Mouse (Mus musculus) Patski (cell line): Measurements from ENCODE around the gene Pcx. TPM values are rescaled to one million over a fixed set of nuclear protein-coding genes. Genes with fewer than 3 reads are reported as not detected.
A peak's percentile ranks its signal among the peaks of the same experiment; 100 is the strongest.

Experiments
- ATAC-seq: fragments of 100-300 bp; one replicate; pipeline ENCODE4 v1.8.0; 2021
- CTCF ChIA-PET: fragments of 350-600 bp; sonication (Branson Sonifier 250); formaldehyde crosslinking; loops from one replicate; lab custom pipeline; 2022; ENCODE audit warnings: inconsistent platforms; lab: Charles Lee
- POLR2A ChIA-PET: fragments of 350-600 bp; sonication (Branson Sonifier 250); formaldehyde crosslinking; loops from one replicate; lab custom pipeline; 2022; ENCODE audit warnings: antibody characterized with exemption, inconsistent platforms; lab: Charles Lee
- DNase-seq: peaks from one replicate; pipeline ENCODE4 v3.0.0-alpha.2; 2011; ENCODE audit warnings: low read depth, low spot score
- H3K27me3 ChIP-seq: fragments of 371-371 bp; one replicate; pipeline ENCODE4 v1.5.1; 2021
- CTCF ChIP-seq: fragments of 100-300 bp; IDR thresholded peaks from one replicate; pipeline ENCODE4 v1.5.1; 2021
- in situ Hi-C: fragments of 300-500 bp; cut with MboI; formaldehyde crosslinking; loops from 3 replicates; pipeline ENCODE4 v1.11.1; 2018; ENCODE audit warnings: low pct_unique_long_range_greater_than_20kb, mixed read lengths
- polyA plus RNA-seq: library from polyadenylated mRNA; unstranded; gene quantifications from one replicate; pipeline ENCODE4 v1.2.3, GENCODE M21; 2021

Gene Pcx
- polyA plus RNA-seq, 1 experiment from 2014 or later = 21.5 TPM

GRCm38 (mm10) chr19:4625179-4625828, 115.0 kb downstream of the Pcx start, which contains the start of gene Rce1:
Gene Rce1, minus strand, starts transcription at chr19:4625641.
- in situ Hi-C loops = loop anchor here (5.0 to 25.0 kb wide), 2 partner anchors 128 to 337 kb away; partner anchors contain the start of genes 2010003K11Rik and Mrpl11
- DNase-seq = no peak
- no peak for TF ChIP-seq CTCF
- POLR2A ChIA-PET = interaction anchor here (0.9 to 1.7 kb wide), 4 partner anchors 9 to 187 kb away, joined by 3 to 7 read pairs (median 4); partner anchors contain the start of gene Lrfn4
- H3K27me3 ChIP-seq = no peaks in the 10 kb centered on the region
- peak; percentile 51 for ATAC-seq
- CTCF ChIA-PET = interaction anchor here (1.2 to 1.6 kb wide), 4 partner anchors 9 to 222 kb away, joined by 3 to 4 read pairs (median 4); no protein-coding TSS in a partner anchor

GRCm38 (mm10) chr19:4625829-4626535, 115.7 kb downstream of the Pcx start:
- H3K27me3 ChIP-seq = no peaks in the 10 kb centered on the region
- no peak for DNase-seq
- POLR2A ChIA-PET = interaction anchor here (0.7 to 1.7 kb wide), 5 partner anchors 10 to 188 kb away, joined by 3 to 7 read pairs (median 5); partner anchors contain the start of genes Lrfn4 and Rbm4b
- ATAC-seq = peak; percentile 63
- TF ChIP-seq CTCF = no peak
- in situ Hi-C loops = loop anchor here (5.0 to 25.0 kb wide), 2 partner anchors 129 to 336 kb away; partner anchors contain the start of genes 2010003K11Rik and Mrpl11
- CTCF ChIA-PET = interaction anchor here (0.8 to 4.1 kb wide), 10 partner anchors 9 to 221 kb away, joined by 3 to 25 read pairs (median 4); no protein-coding TSS in a partner anchor

GRCm38 (mm10) chr19:4628819-4629218, 118.5 kb downstream of the Pcx start:
- in situ Hi-C loops = loop anchor here (5.0 to 25.0 kb wide), 2 partner anchors 132 to 333 kb away; partner anchors contain the start of genes 2010003K11Rik and Mrpl11
- DNase-seq (no peak), ATAC-seq (no peak)
- H3K27me3 ChIP-seq = no peaks in the 10 kb centered on the region
- CTCF ChIA-PET = interaction anchor here (1.2 to 4.1 kb wide), 6 partner anchors 115 to 310 kb away, joined by 3 to 25 read pairs (median 3); no protein-coding TSS in a partner anchor
- POLR2A ChIA-PET = no interaction called here
- TF ChIP-seq CTCF = no peak

- in situ Hi-C loops = loop anchor here (25.0 kb wide), 1 partner anchor 326 kb away; the partner anchor contains the start of gene Mrpl11
- DNase-seq (no peak), ATAC-seq (no peak)
- POLR2A ChIA-PET = interaction anchor here (1.0 kb wide), 1 partner anchor 108 kb away, joined by 4 read pairs; no protein-coding TSS in a partner anchor
- CTCF ChIA-PET = no interaction called here
- peaks cover 9% of the 10 kb centered on the region for H3K27me3 ChIP-seq
- peak; percentile 52 for TF ChIP-seq CTCF
Measured at GRCm38 (mm10) chr19:4635986-4636385, 125.7 kb downstream of the Pcx start.

GRCm38 (mm10) chr19:4644271-4644670, 134.0 kb downstream of the Pcx start:
- H3K27me3 ChIP-seq = peaks cover 10% of the 10 kb centered on the region
- POLR2A ChIA-PET = no interaction called here
- TF ChIP-seq CTCF = peak; percentile 88
- no peak for DNase-seq
- no peak for ATAC-seq
- CTCF ChIA-PET = interaction anchor here (0.5 to 1.6 kb wide), 4 partner anchors 11 to 101 kb away, joined by 3 to 16 read pairs (median 4); no protein-coding TSS in a partner anchor
- in situ Hi-C loops = loop anchor here (10.0 to 25.0 kb wide), 2 partner anchors 201 to 318 kb away; partner anchors contain the start of gene Mrpl11

- ATAC-seq (no peak), DNase-seq (no peak)
- TF ChIP-seq CTCF = no peak
- H3K27me3 ChIP-seq = no peaks in the 10 kb centered on the region
- in situ Hi-C loops = loop anchor here (10.0 to 25.0 kb wide), 2 partner anchors 198 to 315 kb away; partner anchors contain the start of gene Mrpl11
- ChIA-PET POLR2A (no interaction called here), CTCF (interaction anchor here (1.3 to 3.7 kb wide), 2 partner anchors 27 to 96 kb away, joined by 3 to 14 read pairs; no protein-coding TSS in a partner anchor)
Measured at GRCm38 (mm10) chr19:4646917-4647492, 136.7 kb downstream of the Pcx start.

GRCm38 (mm10) chr19:4658156-4658555, 147.9 kb downstream of the Pcx start:
- TF ChIP-seq CTCF = no peak
- DNase-seq = no peak
- ChIA-PET POLR2A (no interaction called here), CTCF (no interaction called here)
- H3K27me3 ChIP-seq = peaks cover 17% of the 10 kb centered on the region
- ATAC-seq = no peak
- in situ Hi-C loops = no loop called here

- in situ Hi-C loops = no loop called here
- DNase-seq (no peak), ATAC-seq (no peak)
- no peaks in the 10 kb centered on the region for H3K27me3 ChIP-seq
- POLR2A ChIA-PET = no interaction called here
- TF ChIP-seq CTCF = peak; percentile 37
- CTCF ChIA-PET = interaction anchor here (1.1 to 1.4 kb wide), 3 partner anchors 14 to 169 kb away, joined by 3 to 4 read pairs (median 3); no protein-coding TSS in a partner anchor
Measured at GRCm38 (mm10) chr19:4666815-4667214, 156.5 kb downstream of the Pcx start.

GRCm38 (mm10) chr19:4670776-4671175, 160.5 kb downstream of the Pcx start:
- CTCF ChIA-PET = interaction anchor here (1.9 kb wide), 1 partner anchor 22 kb away, joined by 6 read pairs; no protein-coding TSS in a partner anchor

More at GRCm38 (mm10) chr19:4670776-4671175, 160.5 kb downstream of the Pcx start:
- no peak for TF ChIP-seq CTCF
- DNase-seq = no peak
- H3K27me3 ChIP-seq = no peaks in the 10 kb centered on the region
- in situ Hi-C loops = no loop called here
- POLR2A ChIA-PET = no interaction called here
- ATAC-seq = no peak

Other genes starting within 250 kb of the Pcx start
- gene Ssh3, start 241.3 kb upstream of the Pcx start, polyA plus RNA-seq = 71.3 TPM
- gene Ankrd13d, start 227.3 kb upstream of the Pcx start, polyA plus RNA-seq = 25.8 TPM
- gene Grk2, start 204.2 kb upstream of the Pcx start, polyA plus RNA-seq = 74.9 TPM
- 79.6 TPM for gene Kdm2a, start 112.2 kb upstream of the Pcx start, polyA plus RNA-seq
- gene Rhod, start 71.0 kb upstream of the Pcx start, polyA plus RNA-seq = 108 TPM
- 25.2 TPM for gene Syt12, start 33.0 kb upstream of the Pcx start, polyA plus RNA-seq
- gene 2010003K11Rik, start 11.9 kb upstream of the Pcx start, polyA plus RNA-seq = 0.05 TPM
- gene Lrfn4, start 105.2 kb downstream of the Pcx start, polyA plus RNA-seq = 46.6 TPM
- gene Rce1, start 115.2 kb downstream of the Pcx start, polyA plus RNA-seq = 45.5 TPM
- 2.5 TPM for gene Gm960, start 188.2 kb downstream of the Pcx start, polyA plus RNA-seq
- gene Sptbn2, start 200.7 kb downstream of the Pcx start, polyA plus RNA-seq = 1.0 TPM
- 19.3 TPM for gene Rbm4b, start 246.0 kb downstream of the Pcx start, polyA plus RNA-seq